ENCODE assay signal across 20 mouse cellular contexts in genomic region chr1:59987399-59988040, GRCm38 (mm10). TPM values are rescaled to one million over a fixed set of nuclear protein-coding genes. Genes with fewer than 3 reads are reported as not detected.
DNase-seq lines count a peak whose midpoint lies in the region; ATAC-seq lines count a peak whose summit lies in the region.
"Had no signal": no experiment of that assay in that cellular context is flagged by ENCODE, and none has a peak within 500 bp of the region (broad histone marks: within the 10 kb centered on the region; RNA-seq: fewer than 3 reads in every experiment).

No protein-coding gene starts in this region.

- peaks cover 7% of the 10 kb centered on the region; the same call in 1 of the 2 replicates for H3K36me3 ChIP-seq in midbrain, embryonic 15.5 days (replicated peaks)
- peaks cover 33% of the 10 kb centered on the region for H3K36me3 ChIP-seq in kidney, embryonic 16.5 days (ENCODE audit: insufficient read depth, low read length)

- H3K4me1 ChIP-seq in midbrain, embryonic 15.5 days, result no peaks in the 10 kb centered on the region
- no peaks in the 10 kb centered on the region for H3K4me1 ChIP-seq in kidney, embryonic 16.5 days (ENCODE audit: insufficient read depth, low read length)
- H3K4me1 ChIP-seq: embryonic facial prominence, embryonic 13.5 days; forebrain, embryonic 13.5 days; neural tube, embryonic 13.5 days had no signal

- no peak for ATAC-seq in midbrain, embryonic 15.5 days (replicated peaks)
- ATAC-seq in kidney, embryonic 16.5 days (ENCODE audit: low FRiP score, low TSS enrichment), result no peak
- ATAC-seq: forebrain, embryonic 13.5 days; intestine, embryonic 16.5 days; liver, postnatal 0 days; midbrain, embryonic 16.5 days had no signal

- peak; percentile 21 to 23 for DNase-seq in cerebellum, postnatal 14 days
- DNase-seq in cerebellum, adult 8-10 months, result no peak
- peak; percentile 4 for DNase-seq in Muller cell, postnatal 12 days (ENCODE audit: inconsistent ontology term)
- peak; percentile 60 to 80 for DNase-seq in frontal cortex, postnatal 36 days (ENCODE audit: low spot score in 2 of 2)
- DNase-seq in right cerebral cortex, adult 18-20 months, result peak; percentile 74
- no peak for DNase-seq in embryo, embryonic 10 days (ENCODE audit: low spot score)
- DNase-seq: cerebellum, postnatal 25 days; kidney, postnatal 14 days; liver, postnatal 0 days; retina, postnatal 1 day; thymus, postnatal 36 days had no signal

- no peaks in the 10 kb centered on the region for H3K9me3 ChIP-seq in midbrain, embryonic 15.5 days
- no peaks in the 10 kb centered on the region for H3K9me3 ChIP-seq in kidney, embryonic 16.5 days (ENCODE audit: low read length)
- H3K9me3 ChIP-seq: forebrain, embryonic 13.5 days; limb, embryonic 13.5 days; neural tube, embryonic 13.5 days had no signal

- 94% methylated on average over 3 of the region's 3 CpGs for WGBS in midbrain, embryonic 15.5 days
- WGBS in kidney, embryonic 16.5 days, result 96% methylated on average over 3 of the region's 3 CpGs

- no peak overlapping the region for H3K9ac ChIP-seq in midbrain, embryonic 15.5 days
- H3K9ac ChIP-seq in kidney, embryonic 16.5 days (replicated peaks; ENCODE audit: low read length), result no peak overlapping the region
- H3K9ac ChIP-seq: embryonic facial prominence, embryonic 13.5 days; forebrain, embryonic 13.5 days; limb, embryonic 13.5 days; liver, postnatal 0 days; neural tube, embryonic 13.5 days had no signal

- no peak overlapping the region for H3K27ac ChIP-seq in midbrain, embryonic 15.5 days
- no peak overlapping the region for H3K27ac ChIP-seq in kidney, embryonic 16.5 days (ENCODE audit: low read length)
- H3K27ac ChIP-seq: embryonic facial prominence, embryonic 13.5 days; forebrain, embryonic 13.5 days; limb, embryonic 13.5 days; macrophage; neural tube, embryonic 13.5 days had no signal

- H3K4me3 ChIP-seq in midbrain, embryonic 15.5 days, result no peak overlapping the region
- no peak overlapping the region for H3K4me3 ChIP-seq in kidney, embryonic 16.5 days (ENCODE audit: low read length)
- H3K4me3 ChIP-seq: embryonic facial prominence, embryonic 13.5 days; forebrain, embryonic 13.5 days; limb, embryonic 13.5 days; neural tube, embryonic 13.5 days had no signal

- H3K4me2 ChIP-seq in midbrain, embryonic 15.5 days, result no peak overlapping the region
- no peak overlapping the region for H3K4me2 ChIP-seq in kidney, embryonic 16.5 days (replicated peaks; ENCODE audit: low read depth, low read length)
- H3K4me2 ChIP-seq: embryonic facial prominence, embryonic 13.5 days; forebrain, embryonic 13.5 days; limb, embryonic 13.5 days; neural tube, embryonic 13.5 days had no signal

- no peaks in the 10 kb centered on the region for H3K27me3 ChIP-seq in midbrain, embryonic 15.5 days (replicated peaks)
- H3K27me3 ChIP-seq in kidney, embryonic 16.5 days (ENCODE audit: insufficient read depth, low read length), result no peaks in the 10 kb centered on the region
- H3K27me3 ChIP-seq: embryonic facial prominence, embryonic 13.5 days; forebrain, embryonic 13.5 days; limb, embryonic 13.5 days; neural tube, embryonic 13.5 days had no signal

RNA-seq across cellular contexts. Expression of gene Ica1l, which starts 55.5 kb away (rescaled TPM):
- polyA plus RNA-seq in midbrain, embryonic 15.5 days (2015; fragmentation: Nextera tagmentation; extraction: Ambion mirVana), result 44.1 and 44.6 TPM in 2 replicates
- polyA plus RNA-seq in kidney, embryonic 16.5 days (2015; fragmentation: Nextera tagmentation; extraction: Ambion mirVana), result 0.69 and 0.91 TPM in 2 replicates
- polyA plus RNA-seq: macrophage had no signal

Comparison
In these comparisons a context has a peak if more than half of its experiments do, and no peak if none do; other contexts are left out.
1. DNase-seq: peak in cerebellum, postnatal 14 days (2 of 2), Muller cell, postnatal 12 days (single experiment), frontal cortex, postnatal 36 days (2 of 2) and right cerebral cortex, adult 18-20 months (single experiment); none in cerebellum, adult 8-10 months (single experiment) and embryo, embryonic 10 days (single experiment).
2. RNA of gene Ica1l, which starts 55.5 kb away (polyA plus RNA-seq): 44.1 to 44.6 TPM in midbrain, embryonic 15.5 days; 0.69 to 0.91 TPM in kidney, embryonic 16.5 days; every median in the first group is over 10 times any median in the second.